Mouse (Mus musculus) spleen, adult 2 months (tissue): Measurements from ENCODE around the gene Atrip.

Source experiments
- CTCF ChIP-seq: fragments of 200-500 bp; IDR thresholded peaks from 2 replicates; pipeline ENCODE4 v1.5.1; 2011; ENCODE audit warnings: mild to moderate bottlenecking, inconsistent platforms; ENCODE audit not compliant: insufficient read depth, insufficient read length, insufficient replicate concordance; ENCODE audit errors: extremely low read depth
- POLR2A ChIP-seq: fragments of 200-500 bp; IDR thresholded peaks from 2 replicates; pipeline ENCODE4 v1.6.1; 2011; ENCODE audit warnings: low read depth, low read length, inconsistent platforms

- TF ChIP-seq POLR2A (no peak), CTCF (no peak)
These were observed 23.8 kb downstream of the Atrip start for GRCm38 (mm10) chr9:109049996-109050673.
